Mouse (Mus musculus) heart, embryonic 13.5 days (tissue): ENCODE data around the gene Ccng2. TPM values are rescaled to one million over a fixed set of nuclear protein-coding genes. Genes with fewer than 3 reads are reported as not detected.

Source experiments
- ATAC-seq: fragments of 200-750 bp; cut with Nextera tagmentation; 2 replicates; pipeline ENCODE4 v1.8.0; 2017; ENCODE audit warnings: moderate TSS enrichment; ENCODE audit not compliant: insufficient number of reproducible peaks, low FRiP score, low TSS enrichment; ENCODE audit errors: extremely low read depth
- H3K27ac ChIP-seq: fragments of 300-500 bp; sonication (generic); replicated peaks from 2 replicates; pipeline ENCODE4 v1.5.1; 2015; ENCODE audit warnings: moderate library complexity, mild to moderate bottlenecking, inconsistent platforms
- H3K27me3 ChIP-seq: fragments of 300-500 bp; sonication (generic); replicated peaks from 2 replicates; pipeline ENCODE4 v1.6.1; 2015; ENCODE audit warnings: mild to moderate bottlenecking, inconsistent platforms
- H3K36me3 ChIP-seq: fragments of 300-500 bp; sonication (generic); 2 replicates; pipeline ENCODE4 v1.6.1; 2015; ENCODE audit warnings: mild to moderate bottlenecking, inconsistent platforms
- H3K4me1 ChIP-seq: fragments of 300-500 bp; sonication (generic); 2 replicates; pipeline ENCODE4 v1.6.1; 2015; ENCODE audit warnings: inconsistent platforms
- H3K4me2 ChIP-seq: fragments of 300-500 bp; sonication (generic); 2 replicates; pipeline ENCODE4 v1.6.1; 2015; ENCODE audit warnings: inconsistent platforms, mild to moderate bottlenecking, moderate library complexity
- H3K4me3 ChIP-seq: fragments of 300-500 bp; sonication (generic); 2 replicates; pipeline ENCODE4 v1.5.1; 2015; ENCODE audit warnings: moderate library complexity, mild to moderate bottlenecking, inconsistent platforms
- H3K9ac ChIP-seq: fragments of 300-500 bp; sonication (generic); 2 replicates; pipeline ENCODE4 v1.6.1; 2015; ENCODE audit warnings: inconsistent platforms, mild to moderate bottlenecking, moderate library complexity
- H3K9me3 ChIP-seq: fragments of 300-500 bp; sonication (generic); 2 replicates; pipeline ENCODE4 v1.6.1; 2016; ENCODE audit warnings: inconsistent platforms
- WGBS: fragments of 180-500 bp; shearing (Covaris S2); methylation state at CpG from one replicate; pipeline ENCODE4 v1.1.7; 2015; ENCODE audit warnings: mixed read lengths; 5-methylcytosine and 5-hydroxymethylcytosine counted together
- polyA plus RNA-seq: library from polyadenylated mRNA; unstranded; fragments of >200 nt; fragmentation: Nextera tagmentation; extraction: Ambion mirVana; gene quantifications from 2 replicates; pipeline ENCODE4 v1.2.1, GENCODE M21; 2015

Ccng2 gene
- polyA plus RNA-seq, 1 experiment from 2014 or later: 35.3 TPM

DNA sequence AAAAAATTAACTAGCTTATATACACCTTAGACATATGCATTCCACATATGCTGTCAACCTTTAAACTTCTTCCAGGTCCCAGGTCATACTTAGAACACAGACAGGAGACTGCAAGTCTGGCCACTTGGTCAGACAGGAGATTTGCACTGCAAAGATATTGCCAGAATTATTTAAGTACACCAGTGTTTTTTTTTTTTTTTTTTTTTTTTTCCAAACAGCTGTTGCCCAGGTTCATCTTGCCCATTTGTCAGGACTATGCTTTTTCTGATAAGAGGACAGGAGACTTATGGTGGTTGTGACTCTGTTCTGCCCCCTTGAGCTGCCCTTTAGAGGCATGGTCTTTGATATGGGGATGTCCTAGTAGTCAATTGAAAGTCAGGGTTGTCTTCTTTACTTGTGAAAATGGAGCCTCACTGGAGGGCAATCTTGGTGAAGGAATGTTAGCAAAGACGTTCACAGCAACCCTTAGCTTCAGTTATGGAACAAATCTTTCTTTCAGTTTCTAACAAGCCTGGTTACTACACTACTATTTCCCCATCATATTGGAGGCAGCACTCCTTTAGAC lies 2.8 kb upstream of the Ccng2 start:
- H3K9ac ChIP-seq: no peak overlapping the region
- no peaks in the 10 kb centered on the region for H3K27me3 ChIP-seq
- H3K4me1 ChIP-seq: peaks cover 36% of the 10 kb centered on the region
- no peak overlapping the region for H3K4me3 ChIP-seq
- no peak for ATAC-seq
- H3K9me3 ChIP-seq: no peaks in the 10 kb centered on the region
- no peaks in the 10 kb centered on the region for H3K36me3 ChIP-seq
- H3K27ac ChIP-seq: no peak overlapping the region
- H3K4me2 ChIP-seq: no peak overlapping the region
- WGBS: 56% methylated on average over 1 of the region's 1 CpGs

GRCm38 (mm10) chr5:93265164-93265800 lies 1.8 kb upstream of the Ccng2 start:
- H3K27ac ChIP-seq: 0 out of 2 replicates have a peak overlapping the region, but pooled peaks have one; percentile 97
- peaks cover 9% of the 10 kb centered on the region; the same call in 1 of the 2 replicates for H3K36me3 ChIP-seq
- H3K9me3 ChIP-seq: no peaks in the 10 kb centered on the region
- no peak for ATAC-seq
- H3K4me2 ChIP-seq: no peak overlapping the region
- H3K4me1 ChIP-seq: peaks cover 46% of the 10 kb centered on the region
- 72% methylated on average over 7 of the region's 7 CpGs for WGBS
- no peaks in the 10 kb centered on the region for H3K27me3 ChIP-seq
- H3K4me3 ChIP-seq: no peak overlapping the region
- H3K9ac ChIP-seq: no peak overlapping the region

DNA sequence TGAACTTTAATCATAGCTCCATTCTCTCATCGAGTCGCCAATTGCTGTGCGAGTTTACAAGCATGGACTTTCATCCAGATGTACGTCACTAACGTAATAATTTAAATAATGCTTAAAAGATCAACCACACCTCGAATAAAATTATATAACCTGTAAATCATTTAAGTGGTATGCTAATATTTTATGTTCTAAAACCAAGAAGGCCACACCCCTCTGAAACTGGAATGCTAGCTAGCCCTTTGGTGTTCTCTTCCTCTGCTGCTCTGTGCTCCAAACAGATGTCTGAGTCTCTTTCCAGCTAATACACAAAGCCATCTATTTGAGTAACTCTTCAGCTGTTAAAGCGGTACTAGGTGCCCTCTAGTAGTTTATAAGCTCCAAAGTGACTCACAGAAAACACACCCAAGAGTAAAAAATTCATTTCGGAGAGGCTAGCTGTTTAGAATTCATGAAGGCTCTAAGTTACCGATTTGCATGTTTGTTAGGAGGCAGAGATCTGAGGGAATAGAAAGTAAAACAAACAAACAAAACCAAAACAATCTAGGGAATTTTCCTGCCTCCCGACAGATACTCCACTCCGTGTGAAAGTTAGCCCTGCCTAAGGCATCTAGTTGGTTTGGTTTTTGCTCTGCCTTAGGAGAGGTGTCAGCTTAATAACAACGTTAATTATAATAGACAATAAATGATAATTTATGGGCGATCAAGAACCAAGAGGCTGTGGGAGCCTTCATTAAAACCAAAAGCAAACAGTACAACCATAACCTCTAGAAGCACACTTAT lies 1.1 kb upstream of the Ccng2 start:
- Histone ChIP-seq H3K27ac (peak overlapping the region; percentile 97), H3K9me3 (no peaks in the 10 kb centered on the region), H3K36me3 (peaks cover 15% of the 10 kb centered on the region), H3K27me3 (no peaks in the 10 kb centered on the region), H3K4me1 (peaks cover 46% of the 10 kb centered on the region), H3K4me3 (peak overlapping the region; percentile 98), H3K4me2 (peak overlapping the region; percentile 74), H3K9ac (peak overlapping the region; percentile 81)
- WGBS: 60% methylated on average over 13 of the region's 13 CpGs
- no peak for ATAC-seq

GRCm38 (mm10) chr5:93267851-93268606 lies 972 bp downstream of the Ccng2 start:
- H3K4me3 ChIP-seq: peak overlapping the region; percentile 98
- ATAC-seq: peak; percentile 59
- WGBS: under 1% methylated on average over 48 of the region's 48 CpGs
- peaks cover 35% of the 10 kb centered on the region for H3K36me3 ChIP-seq
- peak overlapping the region; percentile 97 for H3K9ac ChIP-seq
- no peaks in the 10 kb centered on the region for H3K9me3 ChIP-seq
- peaks cover 36% of the 10 kb centered on the region for H3K4me1 ChIP-seq
- peak overlapping the region; percentile 74 for H3K4me2 ChIP-seq
- peak overlapping the region; percentile 97 for H3K27ac ChIP-seq
- H3K27me3 ChIP-seq: no peaks in the 10 kb centered on the region

DNA sequence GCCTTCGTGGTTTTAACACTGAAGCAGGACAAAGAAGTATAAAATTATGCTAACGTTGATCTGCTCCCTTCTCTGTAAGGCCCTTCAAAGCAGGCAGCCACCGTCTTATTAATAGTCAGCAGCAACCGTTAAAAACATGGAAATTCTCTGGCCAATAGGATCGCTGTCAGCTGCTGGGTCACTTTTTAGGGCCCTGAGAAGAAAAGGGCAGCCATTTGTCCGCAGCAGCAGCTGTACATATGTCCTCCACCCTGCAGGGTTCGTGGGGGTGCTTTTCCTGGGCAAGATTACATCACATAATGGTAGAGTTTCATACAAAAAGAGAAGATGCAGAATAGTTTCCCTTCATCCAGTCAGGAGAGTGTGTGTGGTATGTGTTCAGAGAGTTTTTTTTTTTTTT lies 3.0 kb downstream of the Ccng2 start:
- H3K36me3 ChIP-seq: peaks cover 56% of the 10 kb centered on the region
- no peaks in the 10 kb centered on the region for H3K9me3 ChIP-seq
- WGBS: 61% methylated on average over 7 of the region's 7 CpGs
- H3K9ac ChIP-seq: peak overlapping the region; percentile 97
- H3K4me2 ChIP-seq: peak overlapping the region; percentile 74
- H3K4me3 ChIP-seq: peak overlapping the region; percentile 98
- no peak overlapping the region for H3K27ac ChIP-seq
- no peaks in the 10 kb centered on the region for H3K27me3 ChIP-seq
- ATAC-seq: no peak
- peaks cover 29% of the 10 kb centered on the region for H3K4me1 ChIP-seq

- H3K36me3 ChIP-seq: peaks cover 62% of the 10 kb centered on the region
- H3K9ac ChIP-seq: no peak overlapping the region
- ATAC-seq: no peak
- H3K4me1 ChIP-seq: peaks cover 23% of the 10 kb centered on the region
- H3K4me3 ChIP-seq: no peak overlapping the region
- H3K9me3 ChIP-seq: no peaks in the 10 kb centered on the region
- no peak overlapping the region for H3K27ac ChIP-seq
- 91% methylated on average over 18 of the region's 18 CpGs for WGBS
- no peaks in the 10 kb centered on the region for H3K27me3 ChIP-seq
- H3K4me2 ChIP-seq: no peak overlapping the region
These were observed 3.7 kb downstream of the Ccng2 start for GRCm38 (mm10) chr5:93270721-93271120.

DNA sequence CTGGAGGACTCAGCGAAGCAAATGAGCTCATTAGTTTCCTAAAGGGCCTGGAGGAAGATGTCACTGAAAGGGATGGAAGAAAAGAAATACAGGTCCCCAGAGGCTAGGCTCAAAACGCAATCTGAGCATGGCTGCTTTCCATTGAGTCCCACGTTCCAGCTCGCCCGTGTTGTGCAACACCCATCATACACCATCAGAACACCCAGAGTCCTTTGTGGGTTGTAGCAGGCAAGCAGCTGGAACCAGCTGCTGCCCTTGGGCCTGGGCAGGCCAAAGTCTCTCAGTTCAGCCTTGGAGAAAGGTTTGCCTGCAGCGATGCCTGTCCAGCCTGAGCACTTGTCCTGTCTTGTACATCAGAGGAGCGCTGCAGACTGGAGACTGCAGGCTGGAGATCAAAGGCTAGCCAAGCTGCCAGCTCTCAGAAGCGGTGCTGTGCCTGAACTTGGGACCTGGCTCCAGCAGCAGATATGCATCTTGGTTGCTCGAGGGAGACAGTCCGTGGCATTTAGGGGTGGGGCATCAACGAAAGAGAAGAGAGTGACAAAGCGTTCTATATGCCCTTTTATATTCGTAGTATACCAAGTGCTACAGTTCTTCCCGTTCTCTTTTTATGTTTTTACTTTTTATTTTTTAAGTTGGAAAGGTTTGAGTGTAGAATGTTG lies 15.5 kb downstream of the Ccng2 start:
- no peak for ATAC-seq
- 63% methylated on average over 14 of the region's 14 CpGs for WGBS
- Histone ChIP-seq H3K4me1 (0 out of 2 replicates have a peak, but pooled peaks cover 4% of the 10 kb centered on the region), H3K9ac (no peak overlapping the region), H3K36me3 (peaks cover 8% of the 10 kb centered on the region), H3K27ac (no peak overlapping the region), H3K9me3 (no peaks in the 10 kb centered on the region), H3K4me3 (no peak overlapping the region), H3K4me2 (no peak overlapping the region), H3K27me3 (no peaks in the 10 kb centered on the region)

DNA sequence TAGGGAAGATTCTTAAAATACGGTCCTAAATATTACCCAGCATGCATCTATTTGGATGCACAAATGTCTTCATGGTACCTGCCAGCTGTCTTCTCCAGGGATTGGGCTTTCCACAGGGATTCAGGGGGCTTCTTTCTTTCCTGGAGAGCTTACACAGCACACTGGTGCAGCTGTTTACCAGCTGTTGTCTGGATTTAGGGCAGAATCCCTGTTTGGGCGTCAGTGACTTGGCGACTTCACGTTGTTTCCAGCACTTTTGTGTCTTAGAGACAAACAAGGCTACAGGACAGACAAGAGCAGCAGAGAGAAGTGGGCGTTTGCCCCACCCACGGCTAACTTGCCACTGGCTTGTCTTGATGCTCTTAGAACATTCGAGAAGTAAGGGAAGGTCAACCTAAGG lies 16.1 kb downstream of the Ccng2 start:
- peaks cover 3% of the 10 kb centered on the region; the same call in 1 of the 2 replicates for H3K36me3 ChIP-seq
- no peak overlapping the region for H3K9ac ChIP-seq
- H3K4me1 ChIP-seq: peaks cover 4% of the 10 kb centered on the region; the same call in 1 of the 2 replicates
- H3K4me3 ChIP-seq: no peak overlapping the region
- H3K9me3 ChIP-seq: no peaks in the 10 kb centered on the region
- 65% methylated on average over 7 of the region's 7 CpGs for WGBS
- H3K27me3 ChIP-seq: no peaks in the 10 kb centered on the region
- no peak for ATAC-seq
- H3K4me2 ChIP-seq: no peak overlapping the region
- H3K27ac ChIP-seq: no peak overlapping the region

- no peak overlapping the region for H3K4me2 ChIP-seq
- H3K36me3 ChIP-seq: no peaks in the 10 kb centered on the region
- ATAC-seq: no peak
- no peaks in the 10 kb centered on the region for H3K27me3 ChIP-seq
- no peak overlapping the region for H3K4me3 ChIP-seq
- H3K4me1 ChIP-seq: peaks cover 18% of the 10 kb centered on the region
- H3K9me3 ChIP-seq: peaks cover 9% of the 10 kb centered on the region
- H3K9ac ChIP-seq: no peak overlapping the region
- no peak overlapping the region for H3K27ac ChIP-seq
These were observed 21.5 kb downstream of the Ccng2 start for GRCm38 (mm10) chr5:93288553-93288952.

DNA sequence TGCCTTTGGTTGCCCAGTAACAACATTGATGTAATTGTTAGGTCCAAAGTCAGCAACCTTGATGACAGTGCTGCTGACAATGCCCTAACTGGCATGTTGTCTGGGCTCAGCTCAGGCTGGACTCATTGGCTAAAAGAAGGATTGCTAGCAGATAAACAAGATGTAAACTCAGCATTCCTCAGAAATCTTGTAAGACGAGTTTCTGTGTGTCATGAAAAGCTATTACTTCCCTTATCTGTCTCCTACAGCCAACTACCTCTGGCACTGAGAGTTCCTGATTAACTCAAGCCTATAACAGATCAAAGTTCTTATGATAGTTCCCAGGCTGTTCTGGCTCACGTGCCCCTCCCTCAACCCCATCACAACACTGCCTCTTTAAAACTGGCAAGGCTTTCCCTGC lies 23.2 kb downstream of the Ccng2 start:
- no peak overlapping the region for H3K4me2 ChIP-seq
- no peak overlapping the region for H3K9ac ChIP-seq
- H3K27me3 ChIP-seq: no peaks in the 10 kb centered on the region
- peaks cover 9% of the 10 kb centered on the region for H3K9me3 ChIP-seq
- no peaks in the 10 kb centered on the region for H3K36me3 ChIP-seq
- peaks cover 18% of the 10 kb centered on the region for H3K4me1 ChIP-seq
- no peak for ATAC-seq
- no peak overlapping the region for H3K4me3 ChIP-seq
- no peak overlapping the region for H3K27ac ChIP-seq
- WGBS: 7% methylated on average over 2 of the region's 2 CpGs

DNA sequence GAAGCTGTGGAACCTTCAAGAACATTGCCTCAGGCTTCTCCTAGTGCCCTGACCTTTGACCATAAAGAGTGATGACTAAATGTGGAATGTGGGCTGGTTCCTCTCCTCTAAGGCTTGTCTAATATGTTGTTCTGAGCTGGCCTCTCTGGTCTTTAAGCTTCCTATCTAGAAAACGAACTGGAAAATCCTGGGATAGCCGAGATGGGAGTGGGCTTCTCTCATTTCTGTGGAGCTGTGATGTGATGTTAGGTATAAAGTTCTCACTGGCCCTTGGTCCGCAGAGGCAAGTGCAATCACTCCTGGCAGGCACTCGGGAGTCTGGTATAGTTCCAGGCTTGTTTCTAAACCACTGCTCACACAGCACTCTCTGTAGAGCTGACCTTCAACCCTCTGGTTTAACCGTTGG lies 29.3 kb downstream of the Ccng2 start:
- no peaks in the 10 kb centered on the region for H3K36me3 ChIP-seq
- H3K9me3 ChIP-seq: peaks cover 9% of the 10 kb centered on the region
- no peak for ATAC-seq
- H3K4me1 ChIP-seq: no peaks in the 10 kb centered on the region
- no peak overlapping the region for H3K4me2 ChIP-seq
- 63% methylated on average over 5 of the region's 5 CpGs for WGBS
- no peak overlapping the region for H3K4me3 ChIP-seq
- H3K27ac ChIP-seq: no peak overlapping the region
- H3K9ac ChIP-seq: no peak overlapping the region
- H3K27me3 ChIP-seq: no peaks in the 10 kb centered on the region
